12 mouse cellular contexts compared by ENCODE assay signal in genomic region chr12:31270776-31271175, GRCm38 (mm10). TPM values are rescaled to one million over a fixed set of nuclear protein-coding genes. Genes with fewer than 3 reads are reported as not detected.
A peak's percentile ranks its signal among the peaks of the same experiment; 100 is the strongest.
DNase-seq lines count a peak whose midpoint lies in the region; ATAC-seq and TF ChIP-seq lines count a peak whose summit lies in the region.
"Had no signal": no experiment of that assay in that cellular context is flagged by ENCODE, and none has a peak within 500 bp of the region (broad histone marks: within the 10 kb centered on the region; RNA-seq: fewer than 3 reads in every experiment).

No protein-coding gene starts in this region.

- no peaks in the 10 kb centered on the region for H3K27me3 ChIP-seq in heart, embryonic 15.5 days
- peaks cover 19% of the 10 kb centered on the region for H3K27me3 ChIP-seq in midbrain, embryonic 11.5 days (ENCODE audit: control insufficient read depth, insufficient read depth, low read length)
- H3K27me3 ChIP-seq in midbrain, embryonic 13.5 days: peaks cover 32% of the 10 kb centered on the region
- no peaks in the 10 kb centered on the region for H3K27me3 ChIP-seq in heart, postnatal 0 days (ENCODE audit: control insufficient read depth, insufficient read depth, low read length)
- no peaks in the 10 kb centered on the region for H3K27me3 ChIP-seq in stomach, postnatal 0 days (ENCODE audit: control insufficient read depth, insufficient read depth, low read length)
- peaks cover 11% of the 10 kb centered on the region; the same call in 1 of the 2 replicates for H3K27me3 ChIP-seq in hindbrain, embryonic 16.5 days (replicated peaks; ENCODE audit: control insufficient read depth, insufficient read depth, low read length)
- H3K27me3 ChIP-seq: Patski had no signal

- no peak for TF ChIP-seq EP300 in heart, postnatal 0 days (IDR thresholded peaks at IDR 0.05; ENCODE audit: low read depth)
- TF ChIP-seq EP300 in stomach, postnatal 0 days (optimal IDR thresholded peaks at IDR 0.05): no peak

- no peak for DNase-seq in heart, postnatal 10 days
- DNase-seq in midbrain, embryonic 11.5 days (ENCODE audit: low spot score, missing footprints): peak; percentile 79
- DNase-seq in heart, postnatal 0 days (ENCODE audit: low spot score): no peak
- DNase-seq in stomach, postnatal 0 days (ENCODE audit: low spot score): no peak

- peaks cover 45% of the 10 kb centered on the region for H3K36me3 ChIP-seq in heart, embryonic 15.5 days
- no peaks in the 10 kb centered on the region for H3K36me3 ChIP-seq in midbrain, embryonic 11.5 days (ENCODE audit: control insufficient read depth, insufficient read depth, low read length)
- H3K36me3 ChIP-seq in midbrain, embryonic 13.5 days: no peaks in the 10 kb centered on the region
- H3K36me3 ChIP-seq in heart, postnatal 0 days (replicated peaks; ENCODE audit: control insufficient read depth, insufficient read depth, low read length): peaks cover 52% of the 10 kb centered on the region
- H3K36me3 ChIP-seq in stomach, postnatal 0 days (ENCODE audit: control insufficient read depth, insufficient read depth, low read length): peaks cover 17% of the 10 kb centered on the region
- no peaks in the 10 kb centered on the region for H3K36me3 ChIP-seq in hindbrain, embryonic 16.5 days (ENCODE audit: control insufficient read depth, insufficient read depth, low read length)
- H3K36me3 ChIP-seq: neural tube, embryonic 12.5 days had no signal

- WGBS in heart, embryonic 15.5 days: 41% methylated on average over 5 of the region's 5 CpGs
- 64% methylated on average over 5 of the region's 5 CpGs for WGBS in midbrain, embryonic 11.5 days
- 57% methylated on average over 5 of the region's 5 CpGs for WGBS in midbrain, embryonic 13.5 days
- WGBS in heart, postnatal 0 days: 25% methylated on average over 5 of the region's 5 CpGs
- WGBS in stomach, postnatal 0 days: 53% methylated on average over 5 of the region's 5 CpGs
- 75% methylated on average over 5 of the region's 5 CpGs for WGBS in hindbrain, embryonic 16.5 days

- 0 out of 2 replicates have a peak overlapping the region, but pooled peaks have one; percentile 16 for H3K4me3 ChIP-seq in heart, embryonic 15.5 days
- no peak overlapping the region for H3K4me3 ChIP-seq in midbrain, embryonic 11.5 days (ENCODE audit: low read depth, low read length)
- no peak overlapping the region for H3K4me3 ChIP-seq in midbrain, embryonic 13.5 days (replicated peaks)
- 0 out of 2 replicates have a peak overlapping the region, but pooled peaks have one; percentile 2 for H3K4me3 ChIP-seq in heart, postnatal 0 days (ENCODE audit: low read depth, low read length)
- no peak overlapping the region for H3K4me3 ChIP-seq in stomach, postnatal 0 days (ENCODE audit: low read depth, low read length)
- H3K4me3 ChIP-seq in hindbrain, embryonic 16.5 days (ENCODE audit: low read length): no peak overlapping the region
- H3K4me3 ChIP-seq: liver, embryonic 12.5 days; neural tube, embryonic 12.5 days had no signal

- H3K9me3 ChIP-seq in heart, embryonic 15.5 days (replicated peaks): no peaks in the 10 kb centered on the region
- no peaks in the 10 kb centered on the region for H3K9me3 ChIP-seq in midbrain, embryonic 11.5 days (ENCODE audit: control insufficient read depth, low read length)
- H3K9me3 ChIP-seq in midbrain, embryonic 13.5 days: no peaks in the 10 kb centered on the region
- H3K9me3 ChIP-seq in heart, postnatal 0 days (replicated peaks; ENCODE audit: control insufficient read depth, low read length): no peaks in the 10 kb centered on the region
- no peaks in the 10 kb centered on the region for H3K9me3 ChIP-seq in stomach, postnatal 0 days (ENCODE audit: control insufficient read depth, low read length)
- no peaks in the 10 kb centered on the region for H3K9me3 ChIP-seq in hindbrain, embryonic 16.5 days (ENCODE audit: control insufficient read depth, low read length)
- H3K9me3 ChIP-seq: liver, embryonic 12.5 days; neural tube, embryonic 12.5 days had no signal

- intact Hi-C loops in heart, postnatal 10 days (cut with DNase I): no loop called here

- no peak for TF ChIP-seq CTCF in heart, postnatal 0 days (IDR thresholded peaks at IDR 0.05; ENCODE audit: low read depth)
- TF ChIP-seq CTCF in stomach, postnatal 0 days (IDR thresholded peaks at IDR 0.05; ENCODE audit: low read depth): no peak

- H3K4me2 ChIP-seq in heart, embryonic 15.5 days: peak overlapping the region; percentile 47
- H3K4me2 ChIP-seq in midbrain, embryonic 11.5 days: no peak overlapping the region
- H3K4me2 ChIP-seq in midbrain, embryonic 13.5 days (replicated peaks): no peak overlapping the region
- H3K4me2 ChIP-seq in heart, postnatal 0 days (ENCODE audit: low read depth, low read length): peak overlapping the region; percentile 14
- H3K4me2 ChIP-seq in stomach, postnatal 0 days (replicated peaks; ENCODE audit: low read depth): peak overlapping the region; percentile 29; the same call in 1 of the 2 replicates
- H3K4me2 ChIP-seq in hindbrain, embryonic 16.5 days (ENCODE audit: low read length): no peak overlapping the region
- H3K4me2 ChIP-seq: liver, embryonic 12.5 days had no signal

- 0 out of 2 replicates have a peak overlapping the region, but pooled peaks have one; percentile 20 for H3K9ac ChIP-seq in heart, embryonic 15.5 days
- H3K9ac ChIP-seq in midbrain, embryonic 11.5 days (ENCODE audit: low read length): no peak overlapping the region
- H3K9ac ChIP-seq in midbrain, embryonic 13.5 days (replicated peaks): no peak overlapping the region
- H3K9ac ChIP-seq in heart, postnatal 0 days (replicated peaks; ENCODE audit: low read depth, low read length): no peak overlapping the region
- no peak overlapping the region for H3K9ac ChIP-seq in stomach, postnatal 0 days (ENCODE audit: low read length)
- no peak overlapping the region for H3K9ac ChIP-seq in hindbrain, embryonic 16.5 days (ENCODE audit: low read depth, low read length)
- H3K9ac ChIP-seq: liver, embryonic 12.5 days; neural tube, embryonic 12.5 days had no signal

- no peak for ATAC-seq in heart, embryonic 15.5 days (replicated peaks; ENCODE audit: insufficient number of reproducible peaks, insufficient read depth, low FRiP score, low read depth)
- no peak for ATAC-seq in midbrain, embryonic 11.5 days (ENCODE audit: low FRiP score)
- ATAC-seq in midbrain, embryonic 13.5 days: no peak
- no peak for ATAC-seq in heart, postnatal 0 days (ENCODE audit: insufficient read depth, low read depth)
- ATAC-seq in stomach, postnatal 0 days (ENCODE audit: low FRiP score, low TSS enrichment): no peak
- ATAC-seq in hindbrain, embryonic 16.5 days: no peak
- ATAC-seq: liver, embryonic 12.5 days had no signal

- peaks cover 64% of the 10 kb centered on the region for H3K4me1 ChIP-seq in heart, embryonic 15.5 days (replicated peaks)
- peaks cover 11% of the 10 kb centered on the region for H3K4me1 ChIP-seq in midbrain, embryonic 11.5 days (ENCODE audit: control insufficient read depth, insufficient read depth, low read length)
- H3K4me1 ChIP-seq in midbrain, embryonic 13.5 days (replicated peaks): peaks cover 16% of the 10 kb centered on the region
- H3K4me1 ChIP-seq in heart, postnatal 0 days (ENCODE audit: control insufficient read depth, insufficient read depth): peaks cover 39% of the 10 kb centered on the region
- H3K4me1 ChIP-seq in stomach, postnatal 0 days (replicated peaks; ENCODE audit: control insufficient read depth, insufficient read depth): peaks cover 8% of the 10 kb centered on the region
- H3K4me1 ChIP-seq in hindbrain, embryonic 16.5 days (ENCODE audit: control insufficient read depth, insufficient read depth, low read depth, low read length): peaks cover 8% of the 10 kb centered on the region

- peak overlapping the region; percentile 84 for H3K27ac ChIP-seq in heart, embryonic 15.5 days
- no peak overlapping the region for H3K27ac ChIP-seq in midbrain, embryonic 11.5 days (ENCODE audit: low read depth, low read length)
- no peak overlapping the region for H3K27ac ChIP-seq in midbrain, embryonic 13.5 days
- H3K27ac ChIP-seq in heart, postnatal 0 days (ENCODE audit: low read depth): peak overlapping the region; percentile 77
- H3K27ac ChIP-seq in stomach, postnatal 0 days (replicated peaks): peak overlapping the region; percentile 67
- H3K27ac ChIP-seq in hindbrain, embryonic 16.5 days (ENCODE audit: low read depth, low read length): no peak overlapping the region
- H3K27ac ChIP-seq: liver, embryonic 12.5 days; neural tube, embryonic 12.5 days had no signal

RNA-seq across cellular contexts. Expression of gene Lamb1, which starts 5.7 kb away (rescaled TPM):
- 90.9 and 99.5 TPM in 2 replicates for polyA plus RNA-seq in heart, embryonic 15.5 days (2015; fragmentation: Nextera tagmentation; extraction: Ambion mirVana)
- total RNA-seq in heart, postnatal 10 days (2021): 100 to 1,000 TPM; 250 to 255 TPM
- 17.3 and 18.5 TPM in 2 replicates for polyA plus RNA-seq in midbrain, embryonic 11.5 days (2014; fragmentation: Nextera tagmentation; extraction: Ambion mirVana)
- polyA plus RNA-seq in midbrain, embryonic 13.5 days (2015; fragmentation: Nextera tagmentation; extraction: Ambion mirVana): 12.4 and 15.4 TPM in 2 replicates
- total RNA-seq in heart, postnatal 0 days (2014; rRNA removed; ENCODE audit: low replicate concordance): 189 TPM in 2 replicates
- 53.2 and 60.8 TPM in 2 replicates for polyA plus RNA-seq in heart, postnatal 0 days (2015; fragmentation: Nextera tagmentation; extraction: Ambion mirVana)
- polyA plus RNA-seq in stomach, postnatal 0 days (2015; fragmentation: Nextera tagmentation; extraction: Ambion mirVana): 30.6 and 31.7 TPM in 2 replicates
- 16.9 and 23.7 TPM in 2 replicates for polyA plus RNA-seq in hindbrain, embryonic 16.5 days (2015; fragmentation: Nextera tagmentation; extraction: Ambion mirVana)

RNA-seq across cellular contexts. Expression of gene Gm6993, which starts 30.2 kb away (rescaled TPM):
- not detected in 2 replicates for polyA plus RNA-seq in heart, embryonic 15.5 days (2015; fragmentation: Nextera tagmentation; extraction: Ambion mirVana)
- not detected for total RNA-seq in heart, postnatal 10 days (2021)
- polyA plus RNA-seq in midbrain, embryonic 11.5 days (2014; fragmentation: Nextera tagmentation; extraction: Ambion mirVana): not detected in 2 replicates
- polyA plus RNA-seq in midbrain, embryonic 13.5 days (2015; fragmentation: Nextera tagmentation; extraction: Ambion mirVana): not detected in 2 replicates
- total RNA-seq in heart, postnatal 0 days (2014; rRNA removed; ENCODE audit: low replicate concordance): not detected in 2 replicates
- polyA plus RNA-seq in heart, postnatal 0 days (2015; fragmentation: Nextera tagmentation; extraction: Ambion mirVana): not detected in 2 replicates
- polyA plus RNA-seq in stomach, postnatal 0 days (2015; fragmentation: Nextera tagmentation; extraction: Ambion mirVana): not detected in 2 replicates
- polyA plus RNA-seq in hindbrain, embryonic 16.5 days (2015; fragmentation: Nextera tagmentation; extraction: Ambion mirVana): not detected in 2 replicates
- total RNA-seq: adrenal gland, adult 18-20 months had no signal
- polyA plus RNA-seq: gonadal fat pad, adult 2 months; liver, embryonic 12.5 days; neural tube, embryonic 12.5 days; Patski had no signal

Comparison
In these comparisons a context has a peak if more than half of its experiments do, and no peak if none do; other contexts are left out.
1. H3K27ac ChIP-seq: peak in heart, embryonic 15.5 days (single experiment), heart, postnatal 0 days (single experiment) and stomach, postnatal 0 days (single experiment); none in midbrain, embryonic 11.5 days (single experiment), midbrain, embryonic 13.5 days (single experiment) and hindbrain, embryonic 16.5 days (single experiment).
2. H3K4me2 ChIP-seq: peak in heart, embryonic 15.5 days (single experiment), heart, postnatal 0 days (single experiment) and stomach, postnatal 0 days (single experiment); none in midbrain, embryonic 11.5 days (single experiment), midbrain, embryonic 13.5 days (single experiment) and hindbrain, embryonic 16.5 days (single experiment).
3. H3K4me3 ChIP-seq: peak in heart, embryonic 15.5 days (single experiment) and heart, postnatal 0 days (single experiment); none in midbrain, embryonic 11.5 days (single experiment), midbrain, embryonic 13.5 days (single experiment), stomach, postnatal 0 days (single experiment) and hindbrain, embryonic 16.5 days (single experiment).